Mouse (Mus musculus): Measurements from ENCODE around the gene Akap6. TPM values are rescaled to one million over a fixed set of nuclear protein-coding genes. Genes with fewer than 3 reads are reported as not detected.
A peak's percentile ranks its signal among the peaks of the same experiment; 100 is the strongest.

The Akap6 gene
- polyA plus RNA-seq, 2 experiments from 2014 or later: 0.22 TPM; not detected in 1

- peak; percentile 84 for ATAC-seq
These were observed 83.8 kb downstream of the Akap6 start for GRCm38 (mm10) chr12:52782902-52783441.

- ATAC-seq: no peak
These were observed 86.0 kb downstream of the Akap6 start for GRCm38 (mm10) chr12:52785217-52785616.

GRCm38 (mm10) chr12:52790350-52790768, 91.2 kb downstream of the Akap6 start:
- no peak for ATAC-seq

- ATAC-seq: no peak
These were observed 94.9 kb downstream of the Akap6 start for GRCm38 (mm10) chr12:52794131-52794530.

DNA sequence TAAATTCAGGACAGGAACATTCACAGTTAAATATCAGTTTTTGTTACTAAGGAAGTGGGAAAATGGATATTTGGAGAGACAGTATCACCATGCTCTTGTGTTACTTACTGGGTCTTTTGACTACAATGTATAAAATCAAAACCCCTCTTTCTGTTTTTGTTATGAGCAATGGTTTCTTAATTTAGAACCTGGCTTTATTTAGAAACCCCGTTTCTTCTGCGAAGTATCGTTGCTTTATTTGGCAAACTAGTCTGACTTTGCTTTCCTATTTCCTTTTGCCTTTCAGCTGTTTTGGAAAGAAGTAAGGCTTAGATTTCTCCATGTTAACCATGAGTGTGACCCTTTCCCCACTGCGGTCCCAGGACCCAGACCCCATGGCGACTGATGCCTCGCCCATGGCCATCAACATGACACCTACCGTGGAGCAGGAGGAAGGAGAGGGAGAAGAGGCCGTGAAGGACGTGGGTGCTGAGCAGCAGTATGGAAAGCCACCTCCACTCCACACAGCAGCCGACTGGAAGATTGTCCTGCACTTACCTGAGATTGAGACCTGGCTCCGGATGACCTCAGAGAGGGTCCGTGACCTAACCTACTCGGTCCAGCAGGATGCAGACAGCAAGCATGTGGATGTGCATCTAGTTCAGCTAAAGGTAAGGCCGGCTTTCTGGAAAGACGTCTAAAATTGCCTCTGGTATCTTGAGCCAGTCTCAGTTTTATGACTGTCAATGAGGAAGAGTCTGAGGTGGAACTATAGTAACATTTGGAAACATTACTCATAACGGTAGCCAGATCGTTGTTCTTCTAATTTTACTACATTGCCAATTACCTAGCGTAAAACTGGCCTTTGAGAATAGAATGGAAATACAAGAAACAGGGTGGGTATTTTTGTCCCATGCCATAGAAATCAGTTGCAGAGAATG, 96.6 kb downstream of the Akap6 start:
- no peak for ATAC-seq

DNA sequence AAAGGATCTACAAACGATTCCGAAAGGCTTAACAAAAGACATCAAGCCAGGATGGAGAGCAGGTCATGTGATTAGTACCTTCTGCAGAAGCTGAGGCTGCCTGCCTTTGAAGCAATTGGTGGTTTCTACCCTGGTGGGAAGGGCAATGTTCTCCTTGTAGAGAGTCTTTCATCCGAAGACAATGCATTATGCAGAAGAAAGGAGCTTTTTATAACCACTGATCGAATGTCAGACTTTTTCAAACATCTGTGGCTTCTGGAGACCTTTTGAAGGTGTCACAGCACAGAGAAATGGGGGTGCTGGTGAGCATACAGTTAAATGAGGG, 97.2 kb downstream of the Akap6 start:
- ATAC-seq: no peak

DNA sequence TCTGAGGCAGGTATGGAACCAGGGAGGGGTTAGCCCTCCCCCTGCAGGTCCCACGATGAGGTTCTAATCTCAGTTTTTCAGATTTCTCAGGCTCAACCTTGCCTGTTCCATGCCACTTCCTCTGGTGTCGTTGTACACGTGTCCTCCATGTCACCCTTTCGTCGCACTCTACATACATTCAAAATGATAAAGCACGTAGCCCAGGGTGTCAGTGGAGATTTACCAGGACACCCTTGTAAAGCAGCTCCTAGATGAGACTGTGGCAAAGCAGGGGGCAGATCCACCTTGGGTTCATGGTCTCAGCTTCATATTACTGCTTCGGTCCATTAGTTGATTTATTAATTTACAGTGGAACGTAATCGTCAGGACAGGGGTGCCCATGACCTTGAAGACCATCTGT, 100.5 kb downstream of the Akap6 start:
- no peak for ATAC-seq

DNA sequence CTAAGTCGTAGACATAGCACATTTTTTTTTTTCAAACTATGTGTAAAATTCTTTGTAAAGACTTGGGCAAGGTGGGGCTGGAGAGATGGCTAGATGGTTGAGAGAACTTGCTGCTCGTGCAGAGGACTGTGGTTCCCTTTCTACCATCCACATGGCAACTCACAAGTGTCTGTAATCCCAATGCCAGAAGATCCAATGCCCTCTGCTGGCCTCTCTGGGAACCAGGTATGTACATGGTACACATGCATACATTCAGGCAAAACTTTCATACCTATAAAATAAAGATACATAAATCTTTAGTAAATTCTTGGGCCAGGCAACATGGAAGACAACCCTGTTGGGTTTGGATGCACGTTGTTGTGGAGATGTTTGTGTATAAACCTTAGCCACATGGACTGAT, 107.1 kb downstream of the Akap6 start:
- no peak for ATAC-seq

GRCm38 (mm10) chr12:52818588-52818987, 119.4 kb downstream of the Akap6 start:
- ATAC-seq: no peak

GRCm38 (mm10) chr12:52824774-52825173, 125.6 kb downstream of the Akap6 start:
- ATAC-seq: no peak

- ATAC-seq: no peak
These were observed 130.0 kb downstream of the Akap6 start for GRCm38 (mm10) chr12:52828944-52829736.

GRCm38 (mm10) chr12:52831782-52832181, 132.6 kb downstream of the Akap6 start:
- ATAC-seq: no peak

DNA sequence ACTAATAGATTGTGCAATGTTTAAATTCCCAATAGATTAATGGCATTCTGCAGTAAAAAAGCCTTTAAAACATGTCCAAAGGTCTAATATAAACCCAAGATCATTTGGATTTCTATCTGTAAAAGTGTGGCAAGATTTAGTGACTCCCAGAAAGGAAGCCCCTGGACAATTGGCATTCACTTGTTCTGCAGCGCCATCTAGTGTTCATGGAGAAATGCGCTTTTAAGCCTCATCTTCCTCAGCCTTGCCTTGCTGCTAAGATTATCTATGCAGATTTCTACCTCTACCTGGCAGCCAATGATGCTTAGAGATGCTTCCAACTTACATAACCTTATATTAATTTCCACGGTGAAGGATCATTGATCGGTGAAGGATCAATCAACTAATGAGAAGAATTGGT, 133.0 kb downstream of the Akap6 start:
- peak; percentile 79 for ATAC-seq

GRCm38 (mm10) chr12:52833141-52833540, 134.0 kb downstream of the Akap6 start:
- ATAC-seq: no peak

DNA sequence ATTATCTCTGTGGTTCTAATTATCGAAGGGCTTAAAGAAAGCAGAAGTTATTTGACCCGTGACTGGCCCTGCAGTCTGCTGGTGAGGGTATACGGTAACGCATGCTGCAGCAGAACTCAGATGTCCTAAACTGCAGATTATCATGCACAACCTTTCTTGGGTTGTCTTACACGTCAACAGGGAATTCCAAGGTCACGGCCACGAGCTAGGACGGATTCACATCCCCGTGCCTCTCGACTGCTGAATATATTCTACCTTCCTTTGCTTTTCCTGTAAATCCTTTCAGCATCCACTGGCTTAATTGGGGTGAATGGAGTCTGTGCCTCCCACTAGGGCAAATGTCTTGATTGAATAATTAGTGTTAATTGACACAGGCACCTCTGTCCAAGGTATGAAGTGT, 134.9 kb downstream of the Akap6 start:
- no peak for ATAC-seq

GRCm38 (mm10) chr12:52834781-52835279, 135.6 kb downstream of the Akap6 start:
- ATAC-seq: no peak

- ATAC-seq: no peak
These were observed 136.1 kb downstream of the Akap6 start for GRCm38 (mm10) chr12:52835291-52835742.

- ATAC-seq: no peak
These were observed 136.8 kb downstream of the Akap6 start for GRCm38 (mm10) chr12:52835914-52836546.

DNA sequence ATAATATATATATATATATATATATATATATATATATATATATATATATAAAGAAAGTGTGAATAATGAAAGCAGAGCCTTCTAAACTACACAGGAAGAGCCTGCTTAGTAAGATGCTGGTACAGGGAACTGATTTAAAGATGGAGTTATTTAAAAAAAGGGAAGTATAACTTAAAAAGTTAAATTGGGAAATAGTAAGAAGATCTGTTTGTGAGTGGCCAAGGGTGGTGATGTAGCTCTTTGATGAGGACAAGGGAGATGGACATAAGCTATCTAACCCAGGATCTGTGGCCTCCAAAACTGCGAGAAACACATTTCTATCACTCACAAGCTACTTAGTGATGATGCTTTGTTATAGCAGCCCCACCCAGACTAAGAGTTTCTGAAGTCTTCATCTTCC, 146.8 kb downstream of the Akap6 start:
- ATAC-seq: no peak

GRCm38 (mm10) chr12:52847020-52847419, 147.8 kb downstream of the Akap6 start:
- no peak for ATAC-seq

- ATAC-seq: no peak
These were observed 148.8 kb downstream of the Akap6 start for GRCm38 (mm10) chr12:52847830-52848518.

DNA sequence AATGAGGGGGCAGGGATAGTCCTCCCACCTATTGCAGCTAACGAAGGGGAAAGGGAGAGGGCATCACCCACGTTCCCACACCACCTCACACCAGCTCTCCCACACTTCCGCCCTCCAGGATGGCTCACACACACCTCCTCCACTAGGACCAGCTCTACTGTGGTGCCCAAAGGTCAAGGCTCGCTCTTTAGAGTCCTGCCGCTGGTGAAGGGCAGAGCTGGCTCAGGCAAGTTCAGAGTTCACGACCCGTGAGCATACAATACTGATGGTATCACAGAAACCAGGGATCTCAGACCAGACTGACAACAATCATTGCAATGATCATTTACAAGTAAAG, 149.3 kb downstream of the Akap6 start:
- ATAC-seq: no peak
